Mouse (Mus musculus): ENCODE results near the gene Btbd9. TPM values are rescaled to one million over a fixed set of nuclear protein-coding genes. Genes with fewer than 3 reads are reported as not detected.
A peak's percentile ranks its signal among the peaks of the same experiment; 100 is the strongest.

Btbd9 gene
- polyA plus RNA-seq, 1 experiment from 2014 or later, result 137 TPM

DNA sequence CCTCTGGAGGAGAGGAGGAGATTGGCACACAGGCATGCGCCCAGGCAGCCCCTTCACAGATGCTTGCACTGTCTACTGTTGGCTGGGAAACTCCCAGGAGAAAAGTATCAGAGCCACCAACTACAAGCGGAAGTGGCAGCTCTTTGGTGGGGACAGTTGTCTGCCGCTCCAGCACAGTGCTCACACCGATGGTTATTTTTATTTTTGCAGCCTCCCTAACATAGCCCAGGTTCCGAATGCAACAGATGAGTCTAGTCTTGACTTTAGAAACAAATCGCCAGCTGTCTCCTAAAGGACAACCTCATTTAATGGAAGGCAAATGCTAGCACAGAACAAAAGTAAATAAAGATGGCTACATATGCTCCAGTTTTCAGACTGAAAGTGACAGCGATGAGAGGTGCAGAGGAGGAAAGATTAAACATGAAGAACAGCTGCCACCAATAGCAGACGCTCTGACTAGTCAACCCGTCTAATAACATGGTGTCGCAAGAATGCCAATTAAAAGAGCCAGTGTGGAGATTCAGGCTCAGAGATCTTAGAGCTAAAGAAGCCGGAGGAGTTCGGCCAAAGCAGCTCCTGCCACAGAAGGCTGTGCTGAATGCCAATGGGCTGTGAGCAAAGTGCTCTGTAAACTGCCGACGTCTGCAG is 108.6 kb downstream of the Btbd9 start:
- no peak overlapping the region for H3K9ac ChIP-seq (replicated peaks)
- H3K4me2 ChIP-seq (replicated peaks), result peak overlapping the region; percentile 33
- H3K9me3 ChIP-seq, result no peaks in the 10 kb centered on the region
- peaks cover 73% of the 10 kb centered on the region for H3K4me1 ChIP-seq (replicated peaks)
- H3K36me3 ChIP-seq, result no peaks in the 10 kb centered on the region
- peak overlapping the region; percentile 76 for H3K27ac ChIP-seq
- ATAC-seq, result peak; percentile 66
- H3K27me3 ChIP-seq, result no peaks in the 10 kb centered on the region
- WGBS, result 26% methylated on average over 14 of the region's 14 CpGs
- H3K4me3 ChIP-seq (replicated peaks), result no peak overlapping the region

DNA sequence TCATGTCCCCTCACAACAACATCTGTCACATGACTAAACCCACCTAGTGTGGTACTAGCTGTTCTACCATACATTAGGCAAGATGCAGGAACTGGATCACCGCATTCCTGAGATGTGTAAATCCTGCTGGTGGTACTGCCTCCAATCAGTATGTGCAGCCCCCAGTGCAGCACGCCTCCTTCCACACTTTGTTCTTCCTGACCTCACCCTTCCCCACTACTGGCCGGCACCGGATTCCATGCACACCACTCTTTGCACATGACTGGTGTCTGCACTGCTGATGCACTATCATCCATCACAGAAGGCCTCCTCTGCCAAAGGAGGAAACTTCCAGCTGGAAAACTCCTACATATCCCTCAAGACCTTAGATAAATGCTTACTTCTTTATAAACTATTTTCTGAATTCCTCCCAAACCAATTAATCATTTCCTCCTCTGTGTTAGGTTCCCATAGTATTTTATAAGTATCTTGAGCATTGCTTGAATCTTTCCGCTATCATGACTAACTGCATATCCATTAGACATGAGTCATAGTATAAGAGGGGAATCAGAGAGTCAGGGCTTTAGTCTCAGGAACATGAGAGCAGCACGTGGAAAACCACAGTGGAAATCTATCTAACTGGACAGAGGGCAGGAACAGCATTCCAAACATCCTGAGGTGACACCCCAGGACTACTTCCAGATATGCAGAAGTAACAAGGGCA is 111.1 kb downstream of the Btbd9 start:
- no peak for ATAC-seq
- no peak overlapping the region for H3K27ac ChIP-seq
- no peaks in the 10 kb centered on the region for H3K36me3 ChIP-seq
- WGBS, result 91% methylated on average over 6 of the region's 6 CpGs
- H3K27me3 ChIP-seq, result no peaks in the 10 kb centered on the region
- peaks cover 72% of the 10 kb centered on the region for H3K4me1 ChIP-seq (replicated peaks)
- no peak overlapping the region for H3K4me2 ChIP-seq (replicated peaks)
- H3K9me3 ChIP-seq, result no peaks in the 10 kb centered on the region
- no peak overlapping the region for H3K9ac ChIP-seq (replicated peaks)
- no peak overlapping the region for H3K4me3 ChIP-seq (replicated peaks)

DNA sequence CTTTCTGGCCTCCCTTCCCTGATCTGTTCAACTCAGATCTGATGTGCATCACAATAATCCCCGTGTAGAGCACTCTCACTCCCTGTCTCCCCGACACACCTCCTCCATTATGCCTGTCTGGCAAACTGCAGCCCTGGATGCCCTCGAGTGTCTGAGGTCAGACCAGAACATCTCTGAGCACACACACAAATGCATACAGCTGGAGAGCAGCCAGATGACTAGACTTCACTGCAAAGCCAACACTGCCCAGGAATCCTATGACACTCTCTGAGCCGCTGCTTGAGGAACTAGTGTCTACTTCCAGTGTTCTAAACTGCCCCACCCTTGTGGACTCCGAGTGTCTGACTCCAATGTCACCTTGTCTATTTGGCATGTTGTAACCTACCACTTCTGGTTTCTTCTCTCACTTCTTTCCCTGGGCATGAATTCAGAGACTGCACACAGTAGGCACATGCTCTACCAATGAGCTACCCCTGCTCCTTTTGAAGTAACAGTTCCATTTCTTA is 112.0 kb downstream of the Btbd9 start:
- H3K4me3 ChIP-seq (replicated peaks), result no peak overlapping the region
- WGBS, result 39% methylated on average over 5 of the region's 5 CpGs
- H3K36me3 ChIP-seq, result no peaks in the 10 kb centered on the region
- no peaks in the 10 kb centered on the region for H3K9me3 ChIP-seq
- ATAC-seq, result no peak
- H3K27ac ChIP-seq, result no peak overlapping the region
- H3K27me3 ChIP-seq, result no peaks in the 10 kb centered on the region
- H3K4me1 ChIP-seq (replicated peaks), result peaks cover 69% of the 10 kb centered on the region
- H3K9ac ChIP-seq (replicated peaks), result no peak overlapping the region
- H3K4me2 ChIP-seq (replicated peaks), result no peak overlapping the region

- no peak overlapping the region for H3K9ac ChIP-seq (replicated peaks)
- no peaks in the 10 kb centered on the region for H3K36me3 ChIP-seq
- H3K27me3 ChIP-seq, result no peaks in the 10 kb centered on the region
- no peaks in the 10 kb centered on the region for H3K9me3 ChIP-seq
- WGBS, result 85% methylated on average over 2 of the region's 2 CpGs
- no peak for ATAC-seq
- H3K4me1 ChIP-seq (replicated peaks), result peaks cover 71% of the 10 kb centered on the region
- H3K27ac ChIP-seq, result peak overlapping the region; percentile 27; the same call in 1 of the 2 replicates
- H3K4me3 ChIP-seq (replicated peaks), result no peak overlapping the region
- no peak overlapping the region for H3K4me2 ChIP-seq (replicated peaks)
Observed at GRCm38 (mm10) chr17:30460727-30461349, 115.5 kb downstream of the Btbd9 start.

- ATAC-seq, result no peak
- Histone ChIP-seq H3K9ac (replicated peaks) (no peak overlapping the region), H3K4me3 (replicated peaks) (no peak overlapping the region), H3K36me3 (no peaks in the 10 kb centered on the region), H3K4me1 (replicated peaks) (peaks cover 71% of the 10 kb centered on the region), H3K9me3 (no peaks in the 10 kb centered on the region), H3K27me3 (no peaks in the 10 kb centered on the region), H3K27ac (no peak overlapping the region), H3K4me2 (replicated peaks) (no peak overlapping the region)
- WGBS, result 68% methylated on average over 5 of the region's 5 CpGs
Observed at GRCm38 (mm10) chr17:30459706-30460105, 116.6 kb downstream of the Btbd9 start.

- H3K4me1 ChIP-seq (replicated peaks), result peaks cover 70% of the 10 kb centered on the region
Observed at GRCm38 (mm10) chr17:30458926-30459325, 117.4 kb downstream of the Btbd9 start.

GRCm38 (mm10) chr17:30458301-30458700 is 118.0 kb downstream of the Btbd9 start:
- H3K9ac ChIP-seq (replicated peaks), result no peak overlapping the region
- ATAC-seq, result no peak
- 73% methylated on average over 3 of the region's 3 CpGs for WGBS
- H3K4me3 ChIP-seq (replicated peaks), result no peak overlapping the region
- peaks cover 68% of the 10 kb centered on the region for H3K4me1 ChIP-seq (replicated peaks)
- no peak overlapping the region for H3K4me2 ChIP-seq (replicated peaks)
- no peaks in the 10 kb centered on the region for H3K9me3 ChIP-seq
- H3K36me3 ChIP-seq, result no peaks in the 10 kb centered on the region
- H3K27ac ChIP-seq, result no peak overlapping the region
- H3K27me3 ChIP-seq, result no peaks in the 10 kb centered on the region

More at GRCm38 (mm10) chr17:30458926-30459325, 117.4 kb downstream of the Btbd9 start:
- Histone ChIP-seq H3K9ac (replicated peaks) (no peak overlapping the region), H3K36me3 (no peaks in the 10 kb centered on the region), H3K27me3 (no peaks in the 10 kb centered on the region), H3K9me3 (no peaks in the 10 kb centered on the region), H3K27ac (no peak overlapping the region), H3K4me3 (replicated peaks) (no peak overlapping the region), H3K4me2 (replicated peaks) (no peak overlapping the region)
- WGBS, result 97% methylated on average over 5 of the region's 5 CpGs
- no peak for ATAC-seq

GRCm38 (mm10) chr17:30457486-30457885 is 118.8 kb downstream of the Btbd9 start:
- peaks cover 61% of the 10 kb centered on the region for H3K4me1 ChIP-seq (replicated peaks)
- H3K27me3 ChIP-seq, result no peaks in the 10 kb centered on the region
- H3K27ac ChIP-seq, result no peak overlapping the region
- H3K9ac ChIP-seq (replicated peaks), result no peak overlapping the region
- H3K4me2 ChIP-seq (replicated peaks), result no peak overlapping the region
- H3K36me3 ChIP-seq, result no peaks in the 10 kb centered on the region
- WGBS, result 64% methylated on average over 7 of the region's 7 CpGs
- no peak overlapping the region for H3K4me3 ChIP-seq (replicated peaks)
- H3K9me3 ChIP-seq, result no peaks in the 10 kb centered on the region
- ATAC-seq, result no peak

DNA sequence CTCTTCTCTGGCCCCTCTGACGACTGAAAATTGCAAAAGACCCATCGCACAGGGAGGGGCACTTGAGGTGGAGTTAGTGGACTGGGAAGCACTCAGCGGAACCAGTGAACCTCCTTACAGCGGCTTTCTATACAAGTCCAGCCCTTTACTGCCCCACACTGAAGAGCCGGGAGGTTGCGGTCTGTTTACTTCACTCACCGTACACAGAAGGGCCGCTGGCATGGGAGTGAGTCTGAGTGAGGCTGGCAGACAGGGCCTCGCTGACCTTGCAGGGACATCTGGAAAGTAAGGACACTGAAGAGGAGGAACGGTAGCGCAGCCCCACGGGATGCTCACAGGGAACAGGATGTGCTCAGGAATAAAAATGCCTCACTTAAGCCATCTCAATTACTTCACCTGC is 120.0 kb downstream of the Btbd9 start:
- H3K4me2 ChIP-seq (replicated peaks), result no peak overlapping the region
- no peak overlapping the region for H3K4me3 ChIP-seq (replicated peaks)
- peaks cover 58% of the 10 kb centered on the region for H3K4me1 ChIP-seq (replicated peaks)
- ATAC-seq, result no peak
- no peak overlapping the region for H3K9ac ChIP-seq (replicated peaks)
- no peaks in the 10 kb centered on the region for H3K9me3 ChIP-seq
- WGBS, result 60% methylated on average over 12 of the region's 12 CpGs
- no peaks in the 10 kb centered on the region for H3K36me3 ChIP-seq
- H3K27ac ChIP-seq, result no peak overlapping the region
- no peaks in the 10 kb centered on the region for H3K27me3 ChIP-seq

DNA sequence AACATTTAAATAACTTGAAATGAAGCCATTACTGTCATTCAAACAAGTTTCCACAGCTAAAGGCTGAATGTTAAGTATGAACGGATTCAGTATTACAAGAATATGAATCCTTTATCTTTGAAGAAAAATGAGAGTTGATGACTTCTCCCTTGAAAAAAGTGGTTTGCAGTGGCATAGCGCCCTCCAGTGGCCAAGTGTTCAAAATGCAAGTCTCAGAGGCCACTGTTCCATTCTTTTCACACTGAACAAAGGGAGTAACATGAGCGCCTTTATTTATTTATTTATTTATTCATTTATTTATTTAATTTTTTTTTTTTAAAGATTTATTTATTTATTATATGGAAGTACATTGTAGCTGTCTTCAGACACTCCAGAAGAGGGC is 121.4 kb downstream of the Btbd9 start:
- no peak overlapping the region for H3K4me3 ChIP-seq (replicated peaks)
- ATAC-seq, result no peak

DNA sequence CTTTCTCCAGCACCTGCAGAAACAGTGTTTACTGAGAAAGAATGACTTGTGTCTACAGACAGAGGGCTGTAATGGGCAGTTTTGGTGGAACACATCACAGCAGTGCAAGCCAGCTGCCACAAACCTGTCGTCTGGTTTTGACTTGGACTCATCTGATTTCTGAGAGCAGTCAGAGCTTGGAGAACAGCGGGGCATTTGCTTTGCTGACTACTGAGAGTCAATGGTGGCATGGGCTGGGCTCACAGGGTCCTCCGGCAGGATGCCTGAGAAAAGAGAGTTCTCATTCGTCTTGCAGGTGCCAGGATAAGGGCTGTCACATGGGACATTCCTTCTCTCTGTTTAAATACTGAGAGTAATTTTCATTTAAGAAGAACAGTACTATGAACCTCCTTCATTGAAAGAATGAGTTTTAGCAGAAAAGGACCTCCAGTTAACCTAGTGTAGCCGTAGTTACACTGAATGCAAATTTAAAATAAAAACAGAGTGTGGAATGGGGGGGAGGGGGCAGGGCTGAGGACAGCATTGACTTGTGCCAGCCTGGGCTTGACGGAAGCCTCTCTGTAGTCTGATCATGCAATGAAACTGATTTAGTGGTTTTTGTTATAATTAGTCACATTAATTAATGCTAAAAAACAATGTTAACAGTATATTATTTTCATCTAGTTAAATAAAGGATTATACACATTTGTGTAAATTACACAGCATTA is 122.0 kb downstream of the Btbd9 start:
- Histone ChIP-seq H3K4me1 (replicated peaks) (peaks cover 41% of the 10 kb centered on the region), H3K9me3 (no peaks in the 10 kb centered on the region), H3K9ac (replicated peaks) (no peak overlapping the region), H3K4me2 (replicated peaks) (no peak overlapping the region), H3K27ac (peak overlapping the region; percentile 68), H3K36me3 (no peaks in the 10 kb centered on the region), H3K27me3 (no peaks in the 10 kb centered on the region), H3K4me3 (replicated peaks) (no peak overlapping the region)
- 49% methylated on average over 6 of the region's 6 CpGs for WGBS
- no peak for ATAC-seq

More for the DNA sequence above, 121.4 kb downstream of the Btbd9 start:
- Histone ChIP-seq H3K4me2 (replicated peaks) (no peak overlapping the region), H3K4me1 (replicated peaks) (peaks cover 45% of the 10 kb centered on the region), H3K36me3 (no peaks in the 10 kb centered on the region), H3K9ac (replicated peaks) (no peak overlapping the region), H3K27me3 (no peaks in the 10 kb centered on the region), H3K9me3 (no peaks in the 10 kb centered on the region), H3K27ac (no peak overlapping the region)
- WGBS, result 23% methylated on average over 3 of the region's 3 CpGs

- Histone ChIP-seq H3K27ac (peak overlapping the region; percentile 35; the same call in 1 of the 2 replicates), H3K36me3 (no peaks in the 10 kb centered on the region), H3K4me3 (replicated peaks) (no peak overlapping the region), H3K4me1 (replicated peaks) (peaks cover 34% of the 10 kb centered on the region), H3K9me3 (no peaks in the 10 kb centered on the region), H3K9ac (replicated peaks) (no peak overlapping the region), H3K4me2 (replicated peaks) (no peak overlapping the region), H3K27me3 (no peaks in the 10 kb centered on the region)
- no peak for ATAC-seq
- 56% methylated on average over 4 of the region's 4 CpGs for WGBS
Observed at GRCm38 (mm10) chr17:30453272-30453671, 123.0 kb downstream of the Btbd9 start.
